Mouse (Mus musculus): ENCODE measurements around the gene Sec14l3. TPM values are rescaled to one million over a fixed set of nuclear protein-coding genes. Genes with fewer than 3 reads are reported as not detected.
A peak's percentile ranks its signal among the peaks of the same experiment; 100 is the strongest.

Sec14l3 gene
- total and polyA plus RNA-seq, 2 experiments from 2014 or later, result 1.8 to 5.1 TPM

GRCm38 (mm10) chr11:4116458-4117141 lies 52.0 kb downstream of the Sec14l3 start:
- ATAC-seq (ENCODE audit: low FRiP score), result no peak

GRCm38 (mm10) chr11:4117372-4118071 lies 52.9 kb downstream of the Sec14l3 start:
- peak; percentile 58 for TF ChIP-seq CTCF (IDR thresholded peaks at IDR 0.05)
- peak overlapping the region; percentile 63 for H3K4me3 ChIP-seq (ENCODE audit: low read depth, low read length)
- no peaks in the 10 kb centered on the region for H3K9me3 ChIP-seq (ENCODE audit: low read length)
- peaks cover 12% of the 10 kb centered on the region for H3K4me1 ChIP-seq (ENCODE audit: insufficient read depth, low read length)
- no peaks in the 10 kb centered on the region for H3K36me3 ChIP-seq (ENCODE audit: insufficient read depth, low read length)
- H3K27ac ChIP-seq (ENCODE audit: low read depth, low read length), result peak overlapping the region; percentile 68; the same call in 1 of the 2 replicates
- ATAC-seq (ENCODE audit: low FRiP score), result 0 out of 2 replicates have a peak, but pooled peaks have one; percentile 18
- peak overlapping the region; percentile 68 for H3K9ac ChIP-seq (replicated peaks; ENCODE audit: low read length, poor library complexity, severe bottlenecking)
- 25% methylated on average over 3 of the region's 3 CpGs for WGBS
- peak overlapping the region; percentile 87 for H3K4me2 ChIP-seq (ENCODE audit: low read depth, low read length, poor library complexity, severe bottlenecking)
- peaks cover 5% of the 10 kb centered on the region; the same call in 1 of the 2 replicates for H3K27me3 ChIP-seq (ENCODE audit: insufficient read depth, low read length)
- peak; percentile 45 for DNase-seq (ENCODE audit: low spot score)

More at GRCm38 (mm10) chr11:4116458-4117141, 52.0 kb downstream of the Sec14l3 start:
- Histone ChIP-seq H3K4me2 (ENCODE audit: low read depth, low read length, poor library complexity, severe bottlenecking) (peak overlapping the region; percentile 87; the same call in 1 of the 2 replicates), H3K36me3 (ENCODE audit: insufficient read depth, low read length) (no peaks in the 10 kb centered on the region), H3K4me1 (ENCODE audit: insufficient read depth, low read length) (peaks cover 12% of the 10 kb centered on the region), H3K27me3 (ENCODE audit: insufficient read depth, low read length) (peaks cover 5% of the 10 kb centered on the region; the same call in 1 of the 2 replicates), H3K4me3 (ENCODE audit: low read depth, low read length) (peak overlapping the region; percentile 63; the same call in 1 of the 2 replicates), H3K9ac (replicated peaks; ENCODE audit: low read length, poor library complexity, severe bottlenecking) (no peak overlapping the region), H3K9me3 (ENCODE audit: low read length) (no peaks in the 10 kb centered on the region), H3K27ac (ENCODE audit: low read depth, low read length) (no peak overlapping the region)
- no peak for TF ChIP-seq CTCF (IDR thresholded peaks at IDR 0.05)
- peak; percentile 57 for DNase-seq (ENCODE audit: low spot score)
- 57% methylated on average over 11 of the region's 11 CpGs for WGBS

- H3K9me3 ChIP-seq (ENCODE audit: low read length), result no peaks in the 10 kb centered on the region
Observed at GRCm38 (mm10) chr11:4118081-4118921, 53.7 kb downstream of the Sec14l3 start.

GRCm38 (mm10) chr11:4119635-4120034 lies 55.0 kb downstream of the Sec14l3 start:
- Histone ChIP-seq H3K4me3 (ENCODE audit: low read depth, low read length) (no peak overlapping the region), H3K4me2 (ENCODE audit: low read depth, low read length, poor library complexity, severe bottlenecking) (no peak overlapping the region), H3K36me3 (ENCODE audit: insufficient read depth, low read length) (no peaks in the 10 kb centered on the region), H3K9ac (replicated peaks; ENCODE audit: low read length, poor library complexity, severe bottlenecking) (no peak overlapping the region), H3K27ac (ENCODE audit: low read depth, low read length) (no peak overlapping the region), H3K9me3 (ENCODE audit: low read length) (no peaks in the 10 kb centered on the region), H3K4me1 (ENCODE audit: insufficient read depth, low read length) (peaks cover 12% of the 10 kb centered on the region), H3K27me3 (ENCODE audit: insufficient read depth, low read length) (peaks cover 5% of the 10 kb centered on the region; the same call in 1 of the 2 replicates)
- 81% methylated on average over 5 of the region's 5 CpGs for WGBS
- DNase-seq (ENCODE audit: low spot score) (no peak), ATAC-seq (ENCODE audit: low FRiP score) (no peak)
- no peak for TF ChIP-seq CTCF (IDR thresholded peaks at IDR 0.05)

More at GRCm38 (mm10) chr11:4118081-4118921, 53.7 kb downstream of the Sec14l3 start:
- Histone ChIP-seq H3K4me2 (ENCODE audit: low read depth, low read length, poor library complexity, severe bottlenecking) (peak overlapping the region; percentile 87), H3K9ac (replicated peaks; ENCODE audit: low read length, poor library complexity, severe bottlenecking) (peak overlapping the region; percentile 68), H3K4me1 (ENCODE audit: insufficient read depth, low read length) (peaks cover 12% of the 10 kb centered on the region), H3K27ac (ENCODE audit: low read depth, low read length) (peak overlapping the region; percentile 68), H3K4me3 (ENCODE audit: low read depth, low read length) (peak overlapping the region; percentile 63), H3K27me3 (ENCODE audit: insufficient read depth, low read length) (peaks cover 5% of the 10 kb centered on the region; the same call in 1 of the 2 replicates), H3K36me3 (ENCODE audit: insufficient read depth, low read length) (no peaks in the 10 kb centered on the region)
- ATAC-seq (ENCODE audit: low FRiP score) (peak; percentile 69), DNase-seq (ENCODE audit: low spot score) (peak; percentile 84)
- WGBS, result 1% methylated on average over 39 of the region's 41 CpGs
- no peak for TF ChIP-seq CTCF (IDR thresholded peaks at IDR 0.05)

- ATAC-seq (ENCODE audit: low FRiP score) (no peak), DNase-seq (ENCODE audit: low spot score) (no peak)
- Histone ChIP-seq H3K27ac (ENCODE audit: low read depth, low read length) (no peak overlapping the region), H3K9ac (replicated peaks; ENCODE audit: low read length, poor library complexity, severe bottlenecking) (no peak overlapping the region), H3K4me2 (ENCODE audit: low read depth, low read length, poor library complexity, severe bottlenecking) (no peak overlapping the region), H3K4me1 (ENCODE audit: insufficient read depth, low read length) (peaks cover 11% of the 10 kb centered on the region), H3K4me3 (ENCODE audit: low read depth, low read length) (no peak overlapping the region), H3K9me3 (ENCODE audit: low read length) (peaks cover 5% of the 10 kb centered on the region; the same call in 1 of the 2 replicates), H3K27me3 (ENCODE audit: insufficient read depth, low read length) (peaks cover 5% of the 10 kb centered on the region; the same call in 1 of the 2 replicates), H3K36me3 (ENCODE audit: insufficient read depth, low read length) (no peaks in the 10 kb centered on the region)
- no peak for TF ChIP-seq CTCF (IDR thresholded peaks at IDR 0.05)
- 78% methylated on average over 3 of the region's 3 CpGs for WGBS
Observed at GRCm38 (mm10) chr11:4121691-4122090, 57.0 kb downstream of the Sec14l3 start.
